Mouse (Mus musculus): ENCODE measurements around the gene Trcg1.
"Not testable (repeated sequence)": the region's sequence is repeated elsewhere in the genome, so short reads cannot be mapped to it uniquely, and the experiment has no call there.

Trcg1 gene

DNA sequence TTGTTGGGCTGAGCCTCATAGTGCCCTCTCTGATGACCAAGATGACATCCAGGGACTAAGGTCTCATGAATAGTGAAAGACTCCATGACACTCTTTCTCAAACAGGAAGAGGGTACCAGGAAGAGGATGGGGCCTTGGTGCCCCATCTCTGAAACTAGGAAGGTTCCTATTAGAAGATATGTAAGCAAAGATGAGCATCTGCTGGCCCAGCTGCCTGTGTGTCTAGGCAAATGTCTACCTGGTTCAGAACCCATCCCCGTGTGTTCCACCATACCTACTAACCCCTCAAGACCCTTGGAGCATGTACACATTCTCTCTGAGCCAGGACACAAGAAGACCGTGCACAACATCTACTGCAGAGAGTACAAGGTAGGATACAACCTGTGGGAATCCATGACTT is at the start of gene Trcg1:
Gene Trcg1, plus strand, starts transcription at position 301 of the 400 bp plus-strand sequence.
- DNase-seq (ENCODE audit: low read depth): no peak

DNA sequence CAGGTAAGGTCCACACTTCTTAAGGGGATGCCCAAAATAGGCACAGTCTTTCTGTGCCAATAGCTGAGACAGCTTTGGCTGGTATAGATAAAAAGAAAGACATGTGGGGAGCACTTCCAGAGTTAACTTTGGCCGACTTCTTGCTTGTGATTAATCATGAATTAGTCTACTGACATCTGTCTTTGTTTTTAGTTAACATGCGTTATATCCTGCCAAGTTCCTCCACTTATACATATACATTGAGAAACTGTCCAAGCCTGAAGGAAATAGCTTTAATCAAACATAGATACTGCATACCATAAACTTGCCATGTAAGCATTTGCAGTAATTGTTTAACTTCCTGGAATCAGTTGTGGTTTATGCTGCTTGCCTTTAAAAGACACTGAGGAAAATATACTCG is 39.6 kb upstream of the Trcg1 start:
- DNase-seq (ENCODE audit: low read depth): no peak

DNA sequence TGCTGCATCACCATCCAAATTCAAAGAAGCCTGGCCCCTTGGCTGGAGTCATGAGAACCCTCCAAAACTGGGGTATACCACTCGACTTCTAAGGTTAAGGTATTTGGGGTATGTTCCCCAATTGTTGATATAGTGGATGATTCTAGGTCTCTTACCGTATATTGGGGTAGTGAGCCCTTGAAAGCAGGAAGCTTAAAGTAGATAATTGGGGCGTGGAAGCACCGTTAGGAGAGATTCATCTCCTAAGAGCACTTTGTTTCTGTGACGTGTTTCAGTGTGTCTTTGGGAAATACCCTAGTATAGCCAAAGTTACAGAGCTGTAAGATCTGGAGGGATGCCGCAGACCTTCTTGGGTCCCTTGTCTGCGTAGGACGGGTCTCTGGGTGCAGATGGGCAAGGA is 38.9 kb upstream of the Trcg1 start:
- DNase-seq (ENCODE audit: low read depth): no peak

DNA sequence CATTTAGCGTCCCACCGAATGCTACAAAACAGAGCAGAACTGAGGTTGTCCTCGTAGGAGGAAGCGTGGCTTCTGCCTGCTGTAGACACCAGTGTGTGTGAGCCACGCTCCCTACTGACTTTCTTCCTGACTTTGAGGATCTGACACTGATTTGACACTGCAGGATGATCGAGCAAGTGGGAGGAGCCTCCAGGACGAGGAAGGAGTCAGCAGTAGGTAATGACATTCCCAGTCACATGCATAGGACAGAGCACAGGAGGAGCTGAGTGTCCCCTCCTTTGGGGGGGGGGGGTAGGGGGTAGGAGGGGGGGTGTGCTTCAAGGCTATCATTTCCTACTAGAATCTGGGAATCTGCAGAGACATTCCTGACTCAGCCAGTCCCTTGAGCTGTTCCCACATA is 33.4 kb upstream of the Trcg1 start:
- no peak for DNase-seq (ENCODE audit: low read depth)

DNA sequence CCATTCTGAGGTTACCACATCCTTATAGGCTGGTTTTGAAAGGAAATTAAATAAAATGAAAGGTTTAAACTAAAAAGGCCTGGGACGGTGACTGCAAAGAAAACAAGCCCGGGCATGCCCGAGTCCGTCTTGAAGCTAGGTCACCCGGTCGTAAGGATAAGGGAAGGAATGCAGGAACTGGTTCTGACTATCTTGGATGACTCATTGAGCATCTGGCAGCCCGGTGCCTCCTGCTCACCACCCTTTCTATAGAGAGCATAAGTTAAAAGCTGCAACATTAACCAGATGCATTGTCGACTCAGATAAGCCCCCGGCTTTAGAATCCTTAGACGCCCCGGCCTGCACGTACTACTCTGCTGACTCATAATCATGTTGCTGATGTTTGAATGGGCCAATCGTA is 32.8 kb upstream of the Trcg1 start:
- DNase-seq (ENCODE audit: low read depth): not testable (repeated sequence)

DNA sequence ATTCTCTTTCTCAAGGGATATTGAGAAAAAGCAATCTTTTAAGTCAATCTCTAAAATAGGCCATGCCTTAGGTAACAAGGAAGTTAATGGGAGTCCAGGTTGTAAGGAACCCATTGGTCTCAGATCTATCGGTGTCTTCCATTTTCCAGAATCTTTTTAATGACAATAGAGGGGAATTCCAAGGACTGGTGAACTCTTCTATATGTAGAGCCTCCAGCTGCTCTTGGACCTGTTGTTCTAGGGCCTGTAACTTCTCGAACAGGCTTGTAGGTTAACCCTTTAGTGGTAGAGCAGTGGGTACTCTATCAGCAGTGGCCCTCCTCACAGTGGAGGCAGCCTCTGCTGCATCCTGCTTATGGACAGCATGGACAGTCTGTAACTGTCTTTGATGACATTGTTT is 29.5 kb upstream of the Trcg1 start:
- no peak for DNase-seq (ENCODE audit: low read depth)

DNA sequence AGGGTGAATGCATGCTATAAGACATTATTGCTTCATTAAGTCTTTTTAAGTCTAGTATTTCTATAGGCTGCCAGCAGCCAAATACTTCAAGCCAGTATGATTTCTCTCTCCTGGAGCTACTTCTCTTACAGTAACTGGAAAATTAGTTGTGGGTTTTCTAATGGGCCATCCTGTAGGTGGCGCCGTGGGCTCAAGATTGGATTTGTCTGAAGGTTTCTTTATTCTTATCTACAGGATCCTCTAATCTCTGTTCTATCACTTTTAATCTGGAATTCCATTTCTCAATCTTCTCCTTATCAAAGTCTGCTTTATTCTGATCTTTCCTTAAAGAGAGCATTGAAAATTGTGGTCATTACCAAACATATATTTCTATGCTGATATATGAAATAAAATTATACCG is 27.0 kb upstream of the Trcg1 start:
- peak; percentile 53 for DNase-seq (ENCODE audit: low read depth)

DNA sequence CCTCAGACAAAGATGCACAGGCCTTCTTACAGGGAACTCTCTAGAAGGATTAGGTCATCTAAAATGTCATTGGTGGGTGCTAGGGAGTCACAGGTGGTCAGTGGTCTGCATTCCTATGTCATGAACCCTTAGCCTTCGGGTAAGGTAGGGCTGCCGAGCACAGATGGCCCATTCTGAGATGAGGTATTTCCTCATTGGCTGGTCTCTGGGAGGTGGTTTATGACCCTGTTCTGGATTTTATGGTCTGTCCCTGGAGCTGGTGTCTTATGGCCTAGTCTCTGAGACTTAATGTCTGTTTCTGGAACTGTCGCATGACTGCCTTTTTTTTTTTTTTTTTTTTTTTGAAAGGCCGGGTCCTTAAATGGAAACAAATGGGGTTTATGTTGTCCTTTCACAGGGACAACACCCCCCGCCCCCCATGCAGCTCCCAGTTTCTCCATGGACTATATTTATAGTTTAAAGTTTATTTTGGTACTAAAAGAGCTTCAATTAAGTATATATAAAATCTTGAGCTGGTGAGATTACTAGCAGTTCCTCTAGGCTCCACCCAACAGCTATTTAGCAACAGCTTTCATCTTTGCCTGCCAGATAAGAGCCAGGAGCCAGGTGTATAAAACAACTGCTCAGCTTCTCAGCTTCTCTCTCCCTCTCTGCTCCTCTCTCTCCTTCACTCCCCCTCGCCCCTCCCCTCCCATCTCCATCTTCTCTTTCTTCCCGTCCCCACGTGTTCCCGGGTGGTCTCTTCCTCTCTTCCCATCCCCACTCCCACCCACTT is 23.7 kb upstream of the Trcg1 start:
- DNase-seq (ENCODE audit: low read depth): no peak

DNA sequence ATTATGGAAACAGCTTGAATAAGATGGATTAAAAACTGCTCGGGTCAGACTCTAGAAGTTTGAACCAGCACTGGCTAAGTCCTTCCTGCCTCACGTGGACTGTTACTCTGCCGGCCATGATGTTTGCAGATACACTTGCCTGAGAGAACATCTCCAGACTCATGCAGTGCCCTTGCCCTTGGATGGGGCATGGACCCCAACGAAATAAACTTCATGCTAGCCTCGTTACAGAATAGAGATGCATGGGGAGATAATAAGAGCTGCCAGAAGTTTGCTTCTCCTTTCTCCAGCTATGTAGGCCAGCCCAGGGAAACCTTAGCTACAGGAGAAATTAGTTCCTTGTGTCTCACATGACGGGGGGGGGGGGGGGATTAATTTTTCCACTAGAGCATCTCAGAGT is 21.9 kb upstream of the Trcg1 start:
- DNase-seq (ENCODE audit: low read depth): no peak

DNA sequence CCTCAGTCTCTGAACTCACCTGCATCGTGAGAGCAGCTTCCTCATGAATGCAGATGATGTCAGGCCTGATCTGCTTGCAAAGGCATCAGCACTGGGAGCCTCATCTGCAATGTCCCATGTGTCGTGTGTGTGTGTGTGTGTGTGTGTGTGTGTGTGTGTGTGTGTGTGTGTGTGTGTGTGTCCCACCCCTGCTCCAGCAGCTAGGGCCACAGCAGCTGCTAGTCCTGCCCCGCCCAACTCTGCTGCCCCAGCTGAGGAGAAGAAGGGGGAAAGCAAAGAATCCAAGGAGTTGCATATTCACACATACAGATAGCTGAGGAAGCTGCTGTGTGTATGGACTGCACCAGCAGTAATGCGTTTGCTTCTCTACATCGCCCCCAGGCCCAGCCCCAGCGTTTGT is 19.1 kb upstream of the Trcg1 start:
- DNase-seq (ENCODE audit: low read depth): no peak

DNA sequence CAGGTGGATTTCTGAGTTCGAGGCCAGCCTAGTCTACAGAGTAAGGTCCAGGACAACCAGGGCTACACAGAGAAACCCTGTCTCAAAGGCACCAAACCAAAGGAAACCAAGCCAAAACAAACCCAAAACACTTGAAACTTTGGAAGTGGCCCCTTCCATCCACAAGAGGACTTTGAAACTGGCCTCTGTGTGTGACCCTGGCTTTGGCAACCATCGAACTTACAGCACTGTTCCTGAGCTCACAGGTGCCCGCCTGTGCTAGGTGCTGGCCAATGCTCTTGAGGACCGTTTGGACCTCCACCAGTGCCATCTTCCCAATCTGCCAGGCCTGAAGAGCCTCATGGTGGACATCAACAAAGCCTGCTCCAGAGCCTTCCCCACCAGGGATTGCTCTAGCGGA is 17.6 kb upstream of the Trcg1 start:
- DNase-seq (ENCODE audit: low read depth): no peak

DNA sequence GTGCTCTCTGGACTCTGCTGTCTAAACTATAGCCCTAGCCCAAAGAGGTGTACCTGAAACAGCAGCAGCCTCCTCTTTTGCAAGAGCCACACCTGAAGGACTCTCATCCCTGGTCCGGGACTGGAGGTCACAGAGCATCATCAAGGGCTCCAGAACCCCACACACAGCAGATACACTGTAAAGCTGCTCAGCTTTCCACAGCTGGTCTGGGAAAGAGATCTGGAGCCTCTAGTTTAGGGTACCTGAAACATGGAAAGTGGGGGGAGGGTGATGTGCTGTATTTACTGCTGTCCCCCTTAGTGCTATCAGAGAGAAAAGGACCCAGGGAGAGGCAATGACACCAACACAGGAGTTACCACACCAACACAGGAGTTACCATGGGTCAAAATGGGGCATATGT is 16.8 kb upstream of the Trcg1 start:
- no peak for DNase-seq (ENCODE audit: low read depth)

DNA sequence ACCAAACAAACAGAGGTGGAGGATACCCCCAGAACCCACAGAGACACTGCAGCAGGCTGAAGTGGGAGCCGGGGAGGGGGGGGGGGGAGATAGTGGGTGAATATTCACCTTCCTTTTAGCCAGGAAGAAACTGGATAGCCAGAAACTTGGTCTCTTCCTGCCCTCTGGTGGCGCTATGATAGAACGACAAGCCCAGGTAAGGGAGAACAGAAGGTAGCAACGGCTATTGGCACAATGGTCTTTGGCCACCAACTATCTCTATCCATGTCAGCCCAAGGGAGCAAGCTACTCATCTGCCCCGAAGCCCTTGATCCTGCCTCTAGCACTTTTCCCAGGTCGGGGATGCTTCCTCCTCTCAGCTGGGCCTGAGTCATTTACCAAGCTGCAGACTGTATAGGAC is 16.0 kb upstream of the Trcg1 start:
- DNase-seq (ENCODE audit: low read depth): no peak

DNA sequence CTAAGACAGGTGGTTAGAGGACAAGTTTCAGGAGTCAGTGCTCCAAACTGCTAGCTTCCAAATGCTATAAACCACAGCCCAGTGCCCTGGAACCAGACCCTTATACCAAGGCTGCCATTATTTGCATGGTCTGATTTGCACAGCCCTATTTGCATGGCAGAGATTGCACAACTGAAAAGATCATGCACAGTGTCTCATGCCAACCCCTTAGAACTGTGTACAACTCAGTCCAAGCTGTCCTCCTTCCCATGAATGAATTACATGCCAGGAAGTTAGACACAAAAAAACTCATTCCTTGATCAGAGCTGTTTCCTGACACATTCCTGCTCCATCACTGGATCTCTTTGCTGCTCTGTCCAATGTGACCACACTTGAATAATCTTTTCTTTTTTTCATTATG is 13.0 kb upstream of the Trcg1 start:
- DNase-seq (ENCODE audit: low read depth): no peak

DNA sequence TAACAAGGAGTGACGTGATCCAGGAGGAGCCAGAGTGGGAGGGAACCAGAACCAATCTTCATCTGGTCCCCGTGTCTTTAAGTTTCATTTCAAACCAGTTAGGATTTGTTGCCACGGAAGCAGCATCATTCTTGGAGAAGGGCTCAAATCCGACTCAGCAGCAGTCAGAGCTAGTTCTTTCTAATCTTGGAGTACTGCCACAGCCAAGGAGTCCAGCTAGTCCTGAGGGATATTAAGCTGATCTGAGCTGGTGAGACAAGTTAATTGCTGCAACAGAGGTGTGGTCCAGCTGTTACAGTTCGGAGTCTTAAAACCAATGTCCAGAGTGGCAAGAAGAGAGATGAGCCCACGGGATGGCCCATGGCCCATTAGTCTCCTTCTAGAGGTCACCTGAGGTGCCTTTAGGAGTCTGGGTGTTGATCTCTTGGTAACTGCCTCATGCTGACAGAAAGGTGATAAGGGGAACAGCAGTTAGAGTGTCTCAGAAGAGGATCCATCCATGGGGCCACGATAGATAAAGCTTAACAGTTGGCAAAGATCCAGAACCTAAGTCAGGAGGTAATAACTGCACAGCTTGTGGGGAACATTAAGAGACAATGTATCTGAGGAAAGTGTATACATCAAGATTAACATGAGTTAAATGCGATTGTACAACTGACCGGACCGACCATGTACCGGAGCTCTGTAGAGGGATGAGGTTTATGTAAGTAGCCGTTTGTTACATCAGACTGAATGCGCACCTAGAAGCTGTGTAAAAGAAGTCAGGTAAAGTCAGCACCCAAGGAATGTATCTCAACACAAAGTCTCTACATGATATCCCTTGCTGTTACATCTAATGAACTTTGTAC is 10.4 kb upstream of the Trcg1 start:
- DNase-seq (ENCODE audit: low read depth): no peak

DNA sequence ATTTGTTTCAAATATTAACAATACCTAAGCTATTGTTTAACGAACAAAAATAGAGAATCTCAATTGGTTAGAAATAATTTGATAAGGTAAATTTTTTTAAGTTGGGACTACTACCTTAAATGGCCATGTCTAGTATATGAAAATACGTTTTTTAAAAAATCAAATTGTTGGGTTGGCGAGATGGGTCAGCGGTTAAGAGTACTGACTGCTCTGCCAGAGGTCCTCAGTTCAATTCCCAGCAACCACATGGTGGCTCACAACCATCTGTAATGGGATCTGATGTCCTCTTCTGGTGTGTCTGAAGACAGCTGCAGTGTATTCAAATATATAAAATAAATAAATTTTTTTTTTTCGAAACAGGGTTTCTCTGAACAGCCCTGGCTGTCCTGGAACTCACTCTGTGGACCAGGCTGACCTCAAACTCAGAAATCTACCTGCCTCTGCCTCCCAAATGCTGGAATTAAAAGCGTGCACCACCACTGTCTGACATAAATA is 9.7 kb upstream of the Trcg1 start:
- not testable (repeated sequence) for DNase-seq (ENCODE audit: low read depth)

DNA sequence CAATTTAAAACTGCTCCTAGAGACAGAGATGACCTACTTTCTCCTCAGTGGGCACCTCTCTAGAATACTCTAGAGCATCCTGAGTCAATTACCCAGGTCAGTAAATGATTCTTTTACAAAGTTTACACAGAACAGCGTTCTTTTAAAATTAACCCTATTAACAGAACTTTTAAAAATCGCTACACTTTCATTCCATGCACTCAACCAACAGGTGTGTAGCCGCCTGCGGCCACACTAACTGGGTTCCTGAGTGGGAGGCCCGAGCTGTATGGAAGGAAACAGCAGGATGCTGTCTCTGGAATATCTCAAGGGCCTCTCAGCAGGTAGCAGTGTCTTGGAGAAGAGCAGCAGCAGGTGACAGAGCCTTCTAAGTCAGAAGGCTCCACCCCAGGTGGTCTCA is 9.2 kb upstream of the Trcg1 start:
- no peak for DNase-seq (ENCODE audit: low read depth)

DNA sequence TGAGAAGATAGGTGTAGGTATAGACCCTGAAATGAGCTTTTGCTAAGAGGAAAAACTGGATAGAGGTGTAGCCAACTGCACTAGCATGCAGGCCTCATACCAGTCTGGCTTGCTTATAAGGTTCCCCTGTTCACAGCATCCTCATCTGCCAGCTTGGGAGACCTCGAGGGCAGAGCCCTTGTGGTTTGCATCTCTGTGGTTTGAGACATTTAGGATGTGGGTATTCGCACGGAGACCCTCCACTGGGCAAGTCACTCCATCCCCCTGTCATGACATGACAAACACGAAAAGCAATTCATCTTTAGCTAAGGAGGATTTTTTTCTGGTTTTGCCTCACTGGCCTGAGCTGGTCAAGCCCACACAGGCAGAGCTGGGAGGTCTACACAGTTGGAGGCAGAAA is 8.2 kb upstream of the Trcg1 start:
- DNase-seq (ENCODE audit: low read depth): no peak

DNA sequence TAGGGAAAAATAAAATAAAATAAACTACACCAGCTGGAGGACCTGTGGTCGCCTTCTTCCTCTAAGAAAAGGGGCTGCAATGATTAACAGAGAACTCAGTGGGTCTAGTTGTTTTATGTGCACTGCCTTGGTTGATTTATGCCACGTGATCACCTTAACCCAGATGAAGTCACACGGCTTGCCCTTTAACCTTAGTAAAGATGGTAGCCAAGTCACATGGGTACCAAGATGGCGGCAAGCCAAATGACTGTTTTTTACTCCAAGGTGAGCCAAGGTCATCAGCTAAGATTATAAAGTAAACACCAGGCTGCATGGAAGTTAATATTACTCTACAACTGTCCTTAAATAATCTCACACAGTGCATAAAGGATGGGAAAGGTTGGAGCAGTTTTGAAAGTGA is 6.6 kb upstream of the Trcg1 start:
- no peak for DNase-seq (ENCODE audit: low read depth)

DNA sequence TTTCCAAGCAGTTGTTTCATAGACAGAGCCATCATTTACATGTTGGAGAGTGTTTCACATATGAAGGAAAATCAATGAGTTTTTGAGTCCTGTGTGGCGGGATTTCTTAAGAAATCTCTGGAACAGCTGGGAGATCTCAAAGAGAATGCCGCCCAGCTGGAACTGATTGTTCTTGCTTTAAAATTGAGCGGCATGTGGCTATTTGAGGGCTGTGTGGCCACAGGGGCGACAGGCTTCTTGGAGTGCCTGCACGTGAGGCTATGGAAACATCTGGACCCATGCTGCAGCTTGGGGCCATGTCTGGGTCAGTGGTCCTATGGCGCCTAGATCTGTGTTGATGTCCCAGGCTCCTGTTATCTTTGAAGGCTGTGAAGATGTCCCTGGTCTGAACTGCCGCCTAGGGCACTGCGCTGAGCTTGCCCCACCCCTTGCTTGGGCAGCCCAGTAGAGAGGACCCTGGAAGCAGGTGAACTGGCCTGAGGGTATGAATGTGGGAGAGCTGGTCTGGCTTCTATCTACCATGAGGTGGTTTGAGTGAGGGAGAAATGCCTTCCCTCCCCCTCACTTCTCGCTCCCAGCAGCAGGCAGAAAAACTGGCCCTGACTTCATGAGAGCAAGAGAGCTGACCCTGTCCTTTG is 6.1 kb upstream of the Trcg1 start:
- no peak for DNase-seq (ENCODE audit: low read depth)

DNA sequence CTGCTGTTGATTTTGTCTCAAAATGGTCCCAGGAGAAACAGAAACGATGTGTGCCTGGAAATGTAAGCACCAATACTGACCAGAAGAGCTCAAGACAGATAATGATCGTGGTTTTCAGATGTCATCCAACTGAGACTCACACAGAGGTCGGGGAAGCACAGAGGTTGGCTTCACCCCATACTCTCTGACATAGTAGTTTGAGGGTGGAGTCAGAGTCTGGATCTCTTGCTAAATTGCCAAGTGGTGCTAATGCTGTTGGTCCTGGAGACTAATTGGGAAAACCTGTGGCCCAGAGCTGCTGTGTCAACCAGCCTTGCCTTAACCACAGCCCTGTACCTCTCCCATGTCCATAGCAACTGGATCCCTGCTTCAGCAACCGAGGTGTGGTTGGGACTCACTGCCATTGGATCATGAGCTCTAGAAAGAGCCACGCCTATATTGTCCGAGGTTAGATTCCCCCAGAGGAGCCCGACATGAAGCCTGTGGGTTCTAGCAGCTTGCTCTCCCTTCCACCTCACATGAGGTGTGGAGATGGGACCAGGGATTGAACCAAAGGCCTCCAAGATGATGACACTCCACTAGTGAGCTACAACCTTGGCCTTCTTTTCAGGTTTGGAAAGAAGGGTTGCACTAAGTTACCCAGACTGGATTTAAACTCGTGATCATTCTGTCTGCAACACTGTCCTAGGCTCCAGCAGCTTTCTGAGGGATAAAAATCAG is 4.7 kb upstream of the Trcg1 start:
- no peak for DNase-seq (ENCODE audit: low read depth)

DNA sequence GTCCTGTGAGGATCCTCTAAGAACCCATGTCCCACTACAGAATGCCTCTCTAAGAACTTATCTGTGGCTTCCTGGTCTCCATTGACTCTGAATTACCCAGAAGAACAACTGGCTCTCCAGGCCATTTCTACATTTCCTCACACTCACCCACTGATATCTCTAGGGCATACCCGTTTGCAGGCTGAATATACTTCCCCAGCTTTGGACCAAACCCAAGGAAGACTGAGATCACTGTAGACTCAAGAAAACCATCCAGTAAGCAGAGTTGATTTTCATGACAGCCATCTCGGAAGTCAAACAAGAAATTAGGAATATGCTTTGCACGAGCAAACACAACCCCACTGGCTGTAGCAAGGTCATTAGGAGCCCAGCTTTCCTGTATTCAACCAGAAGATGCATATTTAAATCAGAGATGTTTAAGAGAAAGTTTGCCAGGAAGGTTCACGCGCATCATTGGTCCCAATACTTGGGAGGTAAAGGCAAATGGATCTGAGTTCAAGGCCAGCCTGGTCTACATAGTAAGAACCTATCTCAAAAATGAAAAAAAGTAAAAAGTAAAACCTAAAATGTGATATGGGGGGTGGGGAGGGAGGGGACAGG is 3.9 kb upstream of the Trcg1 start:
- no peak for DNase-seq (ENCODE audit: low read depth)

Data from c-Kit-positive CD71-negative TER-119-negative erythroid progenitor cells, embryonic 14.5 days (primary cell).